Mouse (Mus musculus): ENCODE measurements around the gene Creb5. TPM values are rescaled to one million over a fixed set of nuclear protein-coding genes. Genes with fewer than 3 reads are reported as not detected.

The Creb5 gene
- total RNA-seq, 2 experiments from 2014 or later = 7.5 to 9.2 TPM

GRCm38 (mm10) chr6:53548236-53548635, 261.2 kb downstream of the Creb5 start:
- no peak for DNase-seq

GRCm38 (mm10) chr6:53549409-53549808, 262.3 kb downstream of the Creb5 start:
- no peak for DNase-seq

DNA sequence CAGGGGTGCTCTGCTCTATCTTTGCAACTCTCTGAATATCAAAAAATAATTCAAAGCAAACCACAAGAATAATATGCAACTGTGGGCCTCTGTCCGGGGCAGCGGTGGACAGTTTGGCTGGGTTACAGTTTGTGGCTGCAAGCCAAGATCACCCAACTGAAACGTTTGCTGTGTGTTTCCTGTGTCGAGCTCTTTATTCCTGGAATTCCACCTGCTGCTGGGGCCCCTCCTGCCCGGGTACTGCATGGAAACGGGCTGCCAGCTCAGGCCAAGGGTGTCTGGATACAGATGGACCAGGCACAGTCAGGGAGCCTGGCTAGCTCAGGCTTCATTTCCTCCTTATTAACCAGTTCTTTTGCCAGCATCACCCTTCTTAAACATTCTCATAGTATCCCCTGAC, 269.0 kb downstream of the Creb5 start:
- no peak for DNase-seq

DNA sequence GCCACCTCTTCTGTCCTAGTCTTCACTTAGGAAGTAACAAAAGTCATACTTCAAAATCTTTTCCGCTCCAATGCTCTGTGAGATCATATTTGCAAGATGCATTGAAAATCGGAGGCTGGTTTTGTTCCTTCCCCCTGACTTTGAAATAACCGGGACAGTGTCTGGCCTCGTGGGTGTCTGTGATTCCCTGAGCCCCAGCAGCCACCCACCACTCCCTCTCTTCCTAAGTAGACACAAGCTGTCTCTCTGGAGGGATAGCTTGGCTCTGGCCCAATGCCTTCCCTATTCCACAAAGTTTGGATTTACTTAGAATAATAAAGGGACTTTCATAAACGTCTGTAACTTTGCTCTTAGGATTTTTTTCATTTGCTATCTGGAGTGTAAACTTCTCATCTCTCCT, 273.9 kb downstream of the Creb5 start:
- DNase-seq = no peak

DNA sequence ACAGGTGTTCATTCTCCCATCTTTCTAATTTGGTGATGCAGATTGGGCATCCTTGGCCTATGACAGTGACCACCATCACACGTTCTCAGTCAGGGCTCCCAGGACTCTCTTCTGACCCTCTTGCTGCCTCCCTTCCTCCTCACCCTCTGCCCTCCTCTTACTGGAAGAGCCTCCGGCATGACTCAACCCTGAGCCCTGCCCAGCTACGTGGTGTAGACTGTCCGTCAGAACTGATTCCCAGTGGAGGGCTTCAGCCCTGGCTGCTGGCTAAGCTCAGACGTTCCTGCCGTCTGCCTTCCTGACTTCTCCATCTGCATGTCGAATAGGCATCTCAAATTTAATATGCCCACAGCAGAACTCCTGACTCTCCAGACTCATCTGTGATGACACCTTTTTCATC, 275.5 kb downstream of the Creb5 start:
- DNase-seq = no peak

DNA sequence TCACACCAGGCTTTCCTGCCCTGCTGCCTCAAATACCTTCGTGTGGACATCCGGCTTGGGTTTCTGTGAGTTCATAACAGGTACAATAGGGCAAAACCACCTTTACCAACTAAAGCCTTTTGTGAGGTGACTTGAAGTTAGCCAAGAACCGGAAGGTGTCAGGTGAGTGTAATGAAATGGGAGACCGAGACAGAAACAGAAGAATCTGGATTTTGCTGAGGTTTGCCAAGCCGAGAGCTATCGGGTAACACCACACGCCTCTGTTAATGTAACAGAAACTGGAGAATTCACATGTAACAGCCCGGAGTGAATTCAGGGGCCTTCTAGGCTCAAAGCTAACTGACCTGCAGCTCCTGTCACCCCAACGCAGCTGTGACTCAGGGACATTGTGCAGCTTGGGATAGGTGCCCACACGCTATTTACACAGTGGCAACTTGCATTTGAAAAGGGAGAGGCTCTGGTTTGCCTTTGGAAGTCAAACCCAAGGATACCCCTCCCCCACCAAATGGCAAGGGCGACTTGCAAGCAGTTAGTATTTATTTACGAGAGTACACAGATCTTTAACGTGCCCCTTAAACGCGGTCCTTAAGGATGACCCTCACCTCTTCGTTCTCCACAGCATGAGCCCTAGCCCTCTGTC, 276.6 kb downstream of the Creb5 start:
- no peak for DNase-seq

- DNase-seq = no peak
Observed at GRCm38 (mm10) chr6:53569436-53569835, 282.4 kb downstream of the Creb5 start.

DNA sequence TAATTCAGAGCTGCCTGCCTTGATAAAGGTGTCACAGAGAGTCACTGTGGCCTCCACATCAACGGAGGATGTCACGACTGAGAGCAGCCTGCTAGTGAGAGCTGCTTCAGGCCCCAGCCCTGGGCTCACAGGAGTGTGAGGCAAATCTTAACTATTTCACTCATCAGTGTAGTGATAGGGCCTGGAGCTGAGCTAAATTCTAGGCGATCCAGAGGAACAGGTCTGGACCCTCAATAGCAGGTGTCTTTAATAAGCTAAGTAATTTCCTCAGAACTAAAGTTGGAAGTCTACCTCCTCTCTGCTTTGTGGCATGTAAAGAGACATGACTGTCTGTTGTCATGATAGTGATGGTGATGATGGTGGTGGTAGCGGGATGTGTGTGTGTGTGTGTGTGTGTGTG, 283.8 kb downstream of the Creb5 start:
- no peak for DNase-seq

GRCm38 (mm10) chr6:53571571-53572122, 284.6 kb downstream of the Creb5 start:
- no peak for DNase-seq

GRCm38 (mm10) chr6:53572456-53572855, 285.4 kb downstream of the Creb5 start:
- no peak for DNase-seq

DNA sequence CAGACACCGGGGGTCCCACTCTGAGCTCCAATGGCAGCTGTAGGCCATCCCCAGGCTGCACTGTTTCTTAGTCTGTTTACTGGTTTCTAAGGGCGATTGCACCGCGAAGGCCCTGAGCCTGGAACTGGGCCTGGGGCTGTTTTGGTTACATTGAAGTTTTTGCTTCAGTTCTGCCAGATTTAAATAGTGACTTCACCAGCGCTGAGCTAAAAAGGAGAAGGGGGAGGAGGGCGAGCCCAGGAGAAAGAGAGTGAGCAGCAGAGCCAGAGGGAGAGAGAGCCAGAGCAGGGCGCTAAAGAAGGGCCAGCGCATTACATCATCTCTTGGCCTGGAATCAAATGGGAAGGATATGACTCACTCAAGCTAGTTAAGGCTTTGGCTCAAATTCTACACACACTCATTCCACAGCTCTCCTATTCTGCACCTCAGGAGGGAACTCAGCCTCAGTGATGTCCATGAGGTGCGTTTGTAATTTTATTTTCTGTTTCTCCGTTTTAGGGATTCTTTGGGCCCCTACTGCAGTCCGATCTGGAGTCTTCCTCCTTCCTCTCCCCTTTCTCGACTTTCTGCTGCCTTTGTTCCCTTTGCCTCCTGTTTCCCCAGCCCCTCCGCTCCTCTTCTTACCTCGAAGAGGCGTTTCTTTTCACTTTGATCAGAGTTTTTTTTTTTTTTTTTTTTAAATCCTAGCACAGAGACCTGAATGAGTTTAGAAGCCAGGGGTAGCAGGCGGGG, 286.1 kb downstream of the Creb5 start:
- DNase-seq = peak; percentile 91

DNA sequence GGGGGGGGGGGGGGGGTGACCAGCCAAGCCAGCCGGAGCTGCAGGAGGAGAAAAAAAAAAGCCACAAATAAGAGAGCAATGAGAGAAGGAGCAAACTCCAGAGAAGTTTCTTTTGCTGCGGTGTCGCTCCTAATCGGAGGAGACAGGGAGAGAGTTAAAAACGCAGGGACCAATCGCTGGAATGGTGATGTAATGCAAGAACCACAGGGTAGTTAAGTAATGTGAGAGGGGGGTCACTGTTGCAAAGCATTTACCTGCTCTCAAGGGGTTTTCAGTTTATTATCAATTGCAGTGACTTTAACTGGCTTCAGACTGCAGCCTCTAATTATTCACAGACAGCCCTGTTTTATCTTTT, 286.6 kb downstream of the Creb5 start:
- no peak for DNase-seq

GRCm38 (mm10) chr6:53574097-53574496, 287.0 kb downstream of the Creb5 start:
- no peak for DNase-seq

- no peak for DNase-seq
Observed at GRCm38 (mm10) chr6:53575191-53575590, 288.1 kb downstream of the Creb5 start.

DNA sequence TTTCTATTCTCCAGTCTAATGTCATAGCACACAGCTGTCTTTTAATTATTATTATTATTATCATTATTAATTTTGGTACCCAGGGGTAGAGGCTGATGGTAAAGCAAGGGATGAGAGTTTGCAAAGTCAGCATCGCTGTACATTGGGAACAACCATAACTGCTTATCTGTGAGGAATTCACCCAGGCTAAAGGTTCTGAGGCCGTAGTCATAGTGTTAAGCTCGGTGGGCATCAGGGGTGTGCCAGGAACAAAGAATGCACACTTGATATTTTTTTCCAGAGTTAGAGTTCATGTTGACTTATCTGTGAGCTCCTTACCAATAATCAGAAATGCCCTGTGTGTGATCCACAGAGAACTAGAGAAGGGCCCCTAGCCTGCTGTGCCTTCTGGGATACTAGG, 288.8 kb downstream of the Creb5 start:
- DNase-seq = no peak

DNA sequence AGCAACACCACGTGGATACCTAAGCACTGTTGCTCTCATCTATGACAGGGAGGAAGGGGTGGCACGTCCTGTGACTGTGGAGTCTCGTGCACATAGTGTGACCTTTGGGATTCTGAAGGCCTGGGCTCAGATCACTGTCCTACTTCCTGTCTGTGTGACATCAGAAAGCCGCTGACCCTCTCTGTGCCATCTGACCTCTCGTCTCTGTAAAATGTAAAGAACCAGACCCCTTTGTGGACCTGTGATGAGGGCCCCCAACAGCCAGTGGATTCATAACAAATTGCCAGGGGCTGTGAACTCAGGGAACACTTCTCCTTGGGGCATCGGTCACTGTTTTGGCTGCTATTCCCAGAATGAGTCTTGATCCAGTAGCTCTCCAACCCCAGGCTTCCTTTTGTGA, 289.8 kb downstream of the Creb5 start:
- DNase-seq = no peak

DNA sequence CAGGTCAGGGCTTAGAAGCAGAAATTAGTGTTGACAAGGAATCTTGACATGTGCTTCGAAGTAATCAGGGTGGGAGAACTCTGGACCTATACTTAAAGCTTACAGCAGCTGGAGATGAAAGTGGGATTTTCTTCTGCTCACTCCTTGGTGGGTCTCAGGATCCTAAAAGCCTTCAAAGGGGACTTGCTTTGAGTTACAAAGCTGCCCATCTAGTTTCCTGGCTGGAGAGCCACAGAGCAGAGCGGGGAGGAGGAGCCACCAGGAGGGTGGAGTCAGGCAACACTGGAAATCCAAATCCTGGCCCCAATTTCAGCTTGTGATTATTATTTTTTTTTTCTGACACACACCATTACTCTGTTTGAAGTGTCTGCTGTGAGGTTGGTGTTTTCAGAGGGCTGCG, 290.7 kb downstream of the Creb5 start:
- DNase-seq = no peak

DNA sequence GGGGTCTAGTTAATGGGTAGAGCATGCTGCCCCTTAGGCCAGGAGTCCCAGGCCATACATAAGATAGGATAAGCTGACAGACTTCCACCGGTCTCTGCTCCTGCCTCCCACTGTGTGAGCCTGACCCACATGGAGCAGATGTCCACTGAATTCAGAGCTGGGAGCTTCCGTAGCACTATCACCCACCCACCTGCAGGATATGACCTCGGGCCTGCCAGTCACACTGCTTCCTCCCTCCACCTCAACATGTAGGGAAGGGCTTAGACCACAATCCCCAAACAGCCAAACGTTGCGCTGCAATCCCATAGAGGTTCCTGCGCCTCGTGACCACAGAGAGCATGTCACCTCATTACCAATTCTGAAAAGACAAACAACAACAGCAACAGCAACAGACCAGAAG, 293.3 kb downstream of the Creb5 start:
- DNase-seq = no peak

GRCm38 (mm10) chr6:53583234-53583875, 296.3 kb downstream of the Creb5 start:
- no peak for DNase-seq

GRCm38 (mm10) chr6:53584718-53585405, 297.8 kb downstream of the Creb5 start:
- DNase-seq = no peak

GRCm38 (mm10) chr6:53589746-53590145, 302.7 kb downstream of the Creb5 start:
- DNase-seq = no peak

DNA sequence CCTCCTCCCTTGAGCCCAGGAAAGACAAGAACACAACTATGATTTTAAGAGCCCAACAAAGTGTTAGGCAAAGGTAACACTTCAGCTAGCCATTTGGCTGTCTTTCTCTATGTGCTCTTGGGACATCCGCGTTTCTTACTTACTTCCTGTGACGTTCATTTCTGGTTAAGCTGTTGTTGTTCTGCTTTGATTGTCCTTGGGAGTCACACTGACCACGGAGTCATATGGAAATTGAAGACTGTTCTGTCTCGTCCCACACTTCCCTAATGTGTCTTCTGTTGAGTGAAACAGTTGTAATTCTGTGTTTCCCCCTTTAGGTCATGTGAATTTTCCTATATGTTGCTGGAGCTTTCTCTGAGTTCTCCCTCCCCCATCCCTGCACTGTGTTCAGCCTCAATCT, 305.2 kb downstream of the Creb5 start:
- DNase-seq = no peak

- DNase-seq = no peak
Observed at GRCm38 (mm10) chr6:53593603-53594002, 306.5 kb downstream of the Creb5 start.
